ENCODE assay signal across 8 mouse cellular contexts in genomic region chr19:5474281-5475068, GRCm38 (mm10). TPM values are rescaled to one million over a fixed set of nuclear protein-coding genes. Genes with fewer than 3 reads are reported as not detected.
DNase-seq lines count a peak whose midpoint lies in the region; ATAC-seq and TF ChIP-seq lines count a peak whose summit lies in the region.

No protein-coding gene starts in this region.

- no peak for ATAC-seq in CD4-positive, CD25-positive, alpha-beta regulatory T cell, adult 4 months
- peak; percentile 42 for ATAC-seq in heart, embryonic 14.5 days (ENCODE audit: insufficient number of reproducible peaks, insufficient read depth, low FRiP score, low read depth)
- peak; percentile 65 for ATAC-seq in limb, embryonic 11.5 days (ENCODE audit: insufficient number of reproducible peaks, low FRiP score, low TSS enrichment, low read depth)
- peak; percentile 36; the same call in 1 of the 2 replicates for ATAC-seq in midbrain, postnatal 0 days (ENCODE audit: low FRiP score)

- peaks cover 34% of the 10 kb centered on the region for H3K36me3 ChIP-seq in C2C12 (ENCODE audit: control insufficient read depth, insufficient read depth)
- H3K36me3 ChIP-seq in heart, embryonic 14.5 days (ENCODE audit: control insufficient read depth, insufficient read depth, low read length), result peaks cover 27% of the 10 kb centered on the region
- H3K36me3 ChIP-seq in limb, embryonic 11.5 days (ENCODE audit: control insufficient read depth, insufficient read depth, low read length), result 0 out of 2 replicates have a peak, but pooled peaks cover under 1% of the 10 kb centered on the region
- peaks cover 7% of the 10 kb centered on the region; the same call in 1 of the 2 replicates for H3K36me3 ChIP-seq in midbrain, postnatal 0 days (ENCODE audit: insufficient read depth, low read length)

- no peaks in the 10 kb centered on the region for H3K27me3 ChIP-seq in C2C12 (ENCODE audit: control insufficient read depth, insufficient read depth, insufficient read length)
- H3K27me3 ChIP-seq in heart, embryonic 14.5 days (ENCODE audit: control insufficient read depth, insufficient read depth, low read length), result no peaks in the 10 kb centered on the region
- H3K27me3 ChIP-seq in limb, embryonic 11.5 days (ENCODE audit: control insufficient read depth, insufficient read depth, low read length), result no peaks in the 10 kb centered on the region
- no peaks in the 10 kb centered on the region for H3K27me3 ChIP-seq in midbrain, postnatal 0 days (ENCODE audit: insufficient read depth, low read length)

- peaks cover 49% of the 10 kb centered on the region for H3K79me2 ChIP-seq in C2C12 (ENCODE audit: control insufficient read depth, insufficient read depth)

- peak overlapping the region; percentile 92 for H3K4me2 ChIP-seq in heart, embryonic 14.5 days (ENCODE audit: low read length)
- peak overlapping the region; percentile 88 for H3K4me2 ChIP-seq in limb, embryonic 11.5 days (ENCODE audit: low read depth, severe bottlenecking)
- H3K4me2 ChIP-seq in midbrain, postnatal 0 days (ENCODE audit: low read depth, low read length, poor library complexity, severe bottlenecking), result peak overlapping the region; percentile 92

- peaks cover 7 to 18% of the 10 kb centered on the region in 2 experiments; a peak in 3 of 4 replicates for H3K4me1 ChIP-seq in heart, embryonic 14.5 days (ENCODE audit: control insufficient read depth in 2 of 2, insufficient read depth in 2 of 2, low read length in 2 of 2)
- peaks cover 10% of the 10 kb centered on the region for H3K4me1 ChIP-seq in limb, embryonic 11.5 days (ENCODE audit: control insufficient read depth, insufficient read depth, low read length)
- H3K4me1 ChIP-seq in midbrain, postnatal 0 days (ENCODE audit: insufficient read depth, low read length), result peaks cover 14% of the 10 kb centered on the region

- H3K4me3 ChIP-seq in C2C12 (ENCODE audit: insufficient read depth, poor library complexity, severe bottlenecking), result peak overlapping the region; percentile 75
- H3K4me3 ChIP-seq in heart, embryonic 14.5 days (ENCODE audit: control insufficient read depth in 1 of 2, insufficient read depth in 1 of 2, low read depth in 1 of 2, low read length in 2 of 2), result peak overlapping the region; percentile 68 to 69
- peak overlapping the region; percentile 60 for H3K4me3 ChIP-seq in limb, embryonic 11.5 days (ENCODE audit: low read depth, low read length)
- H3K4me3 ChIP-seq in midbrain, postnatal 0 days (ENCODE audit: low read depth, low read length), result peak overlapping the region; percentile 58

- peaks cover 25% of the 10 kb centered on the region for H3K79me3 ChIP-seq in C2C12 (ENCODE audit: low read depth)

- 2% methylated on average over 52 of the region's 68 CpGs for WGBS in heart, embryonic 14.5 days
- under 1% methylated on average over 45 of the region's 68 CpGs for WGBS in limb, embryonic 11.5 days
- WGBS in midbrain, postnatal 0 days, result under 1% methylated on average over 54 of the region's 68 CpGs

- peak overlapping the region; percentile 69 to 83 for H3K27ac ChIP-seq in heart, embryonic 14.5 days (replicated peaks in 1 of 2; ENCODE audit: control insufficient read depth in 1 of 2, insufficient read depth in 1 of 2, low read depth in 2 of 2, low read length in 2 of 2)
- peak overlapping the region; percentile 87 for H3K27ac ChIP-seq in limb, embryonic 11.5 days (replicated peaks; ENCODE audit: low read depth, low read length)
- peak overlapping the region; percentile 33 for H3K27ac ChIP-seq in midbrain, postnatal 0 days (ENCODE audit: low read depth, low read length)

- TF ChIP-seq CTCF in C2C12 (IDR thresholded peaks at IDR 0.05; ENCODE audit: control insufficient read depth, insufficient read depth, insufficient read length), result peak; percentile 5
- no peak for TF ChIP-seq CTCF in midbrain, postnatal 0 days (IDR thresholded peaks at IDR 0.05)

- H3ac ChIP-seq in C2C12 (ENCODE audit: control insufficient read depth, insufficient read length, low read depth), result peak overlapping the region; percentile 56

- peak overlapping the region; percentile 85 for H3K9ac ChIP-seq in heart, embryonic 14.5 days (ENCODE audit: low read length)
- H3K9ac ChIP-seq in limb, embryonic 11.5 days (ENCODE audit: low read length), result peak overlapping the region; percentile 87
- H3K9ac ChIP-seq in midbrain, postnatal 0 days (replicated peaks; ENCODE audit: low read length, poor library complexity, severe bottlenecking), result peak overlapping the region; percentile 77

- DNase-seq in CD4-positive, CD25-positive, alpha-beta regulatory T cell, adult 2 months (ENCODE audit: low read depth, low spot score), result peak; percentile 44
- DNase-seq in embryo, embryonic 10 days (ENCODE audit: low spot score), result peak; percentile 62
- peak; percentile 61 for DNase-seq in limb, embryonic 11.5 days (ENCODE audit: low spot score)
- DNase-seq in midbrain, postnatal 0 days (ENCODE audit: low spot score), result peak; percentile 19
- no peak for DNase-seq in right cerebral cortex, adult 2 months (ENCODE audit: low spot score in 2 of 2)

- H3K9me3 ChIP-seq in heart, embryonic 14.5 days (ENCODE audit: control insufficient read depth, low read length), result no peaks in the 10 kb centered on the region
- H3K9me3 ChIP-seq in limb, embryonic 11.5 days (ENCODE audit: control insufficient read depth, low read length), result no peaks in the 10 kb centered on the region
- H3K9me3 ChIP-seq in midbrain, postnatal 0 days (ENCODE audit: low read length), result no peaks in the 10 kb centered on the region

TF ChIP-seq in C2C12, 6 proteins besides CTCF, POLR2A, EP300 and RAD21:
- TF ChIP-seq FOSL1 (IDR thresholded peaks at IDR 0.05; ENCODE audit: insufficient read depth, low read length, poor library complexity, severe bottlenecking) (no peak), MYOD1 (IDR thresholded peaks at IDR 0.05; ENCODE audit: control insufficient read depth, insufficient read length, low read depth) (no peak)
TF ChIP-seq in C2C12: peak in this region for 0.

RNA-seq across cellular contexts. Expression of gene Efemp2, which starts 0.7 kb away (rescaled TPM):
- 1 to 10 TPM; 1.5 to 4.6 TPM for polyA plus RNA-seq in CD4-positive, CD25-positive, alpha-beta regulatory T cell, adult 4 months (2017; shearing (Covaris generic))
- polyA plus RNA-seq in C2C12 (2012; fragmentation: generic; extraction: Trizol), result 177 TPM
- polyA plus RNA-seq in heart, embryonic 14.5 days (2014; fragmentation: Nextera tagmentation; extraction: Ambion mirVana), result 60.8 and 68.9 TPM in 2 replicates
- 100 and 105 TPM in 2 replicates for polyA plus RNA-seq in limb, embryonic 11.5 days (2014; fragmentation: Nextera tagmentation; extraction: Ambion mirVana)
- 32.9 and 33.7 TPM in 2 replicates for total RNA-seq in midbrain, postnatal 0 days (2014; rRNA removed)
- 35.2 and 36.1 TPM in 2 replicates for polyA plus RNA-seq in midbrain, postnatal 0 days (2015; fragmentation: Nextera tagmentation; extraction: Ambion mirVana)

RNA-seq across cellular contexts. Expression of gene Ctsw, which starts 6.2 kb away (rescaled TPM):
- polyA plus RNA-seq in CD4-positive, CD25-positive, alpha-beta regulatory T cell, adult 4 months (2017; shearing (Covaris generic)), result 100 to 1,000 TPM; 136 to 191 TPM
- polyA plus RNA-seq in C2C12 (2012; fragmentation: generic; extraction: Trizol), result 4.8 TPM
- 0.84 and 1.4 TPM in 2 replicates for polyA plus RNA-seq in heart, embryonic 14.5 days (2014; fragmentation: Nextera tagmentation; extraction: Ambion mirVana)
- 0.72 and 1.0 TPM in 2 replicates for polyA plus RNA-seq in limb, embryonic 11.5 days (2014; fragmentation: Nextera tagmentation; extraction: Ambion mirVana)
- total RNA-seq in midbrain, postnatal 0 days (2014; rRNA removed), result 0.33 and 0.94 TPM in 2 replicates
- polyA plus RNA-seq in midbrain, postnatal 0 days (2015; fragmentation: Nextera tagmentation; extraction: Ambion mirVana), result 1.5 and 1.9 TPM in 2 replicates

RNA-seq across cellular contexts. Expression of gene Mus81, which starts 13.7 kb away (rescaled TPM):
- polyA plus RNA-seq in CD4-positive, CD25-positive, alpha-beta regulatory T cell, adult 4 months (2017; shearing (Covaris generic)), result 10 to 100 TPM; 44.8 to 51.5 TPM
- polyA plus RNA-seq in C2C12 (2012; fragmentation: generic; extraction: Trizol), result 50.3 TPM
- 36.6 and 37.5 TPM in 2 replicates for polyA plus RNA-seq in heart, embryonic 14.5 days (2014; fragmentation: Nextera tagmentation; extraction: Ambion mirVana)
- polyA plus RNA-seq in limb, embryonic 11.5 days (2014; fragmentation: Nextera tagmentation; extraction: Ambion mirVana), result 37.0 and 39.7 TPM in 2 replicates
- total RNA-seq in midbrain, postnatal 0 days (2014; rRNA removed), result 60.9 and 87.3 TPM in 2 replicates
- 27.9 and 30.4 TPM in 2 replicates for polyA plus RNA-seq in midbrain, postnatal 0 days (2015; fragmentation: Nextera tagmentation; extraction: Ambion mirVana)

RNA-seq across cellular contexts. Expression of gene Fibp, which starts 14.1 kb away (rescaled TPM):
- 100 to 1,000 TPM in 1 of 2 experiments, 10 to 100 TPM in 1; 86.2 to 159 TPM for polyA plus RNA-seq in CD4-positive, CD25-positive, alpha-beta regulatory T cell, adult 4 months (2017; shearing (Covaris generic))
- 83.7 TPM for polyA plus RNA-seq in C2C12 (2012; fragmentation: generic; extraction: Trizol)
- 101 and 120 TPM in 2 replicates for polyA plus RNA-seq in heart, embryonic 14.5 days (2014; fragmentation: Nextera tagmentation; extraction: Ambion mirVana)
- 113 and 116 TPM in 2 replicates for polyA plus RNA-seq in limb, embryonic 11.5 days (2014; fragmentation: Nextera tagmentation; extraction: Ambion mirVana)
- 91.4 and 122 TPM in 2 replicates for total RNA-seq in midbrain, postnatal 0 days (2014; rRNA removed)
- polyA plus RNA-seq in midbrain, postnatal 0 days (2015; fragmentation: Nextera tagmentation; extraction: Ambion mirVana), result 174 and 191 TPM in 2 replicates

RNA-seq across cellular contexts. Expression of gene Cfl1, which starts 15.8 kb away (rescaled TPM):
- polyA plus RNA-seq in CD4-positive, CD25-positive, alpha-beta regulatory T cell, adult 4 months (2017; shearing (Covaris generic)), result 1,000 to 10,000 TPM; 1,977 to 2,151 TPM
- polyA plus RNA-seq in C2C12 (2012; fragmentation: generic; extraction: Trizol), result 2,315 TPM
- polyA plus RNA-seq in heart, embryonic 14.5 days (2014; fragmentation: Nextera tagmentation; extraction: Ambion mirVana), result 1,876 and 1,886 TPM in 2 replicates
- 3,315 and 3,495 TPM in 2 replicates for polyA plus RNA-seq in limb, embryonic 11.5 days (2014; fragmentation: Nextera tagmentation; extraction: Ambion mirVana)
- total RNA-seq in midbrain, postnatal 0 days (2014; rRNA removed), result 1,453 and 1,672 TPM in 2 replicates
- polyA plus RNA-seq in midbrain, postnatal 0 days (2015; fragmentation: Nextera tagmentation; extraction: Ambion mirVana), result 3,482 and 3,602 TPM in 2 replicates

Comparison
In these comparisons a context has a peak if more than half of its experiments do, and no peak if none do; other contexts are left out.
1. DNase-seq: peak in CD4-positive, CD25-positive, alpha-beta regulatory T cell, adult 2 months (single experiment), embryo, embryonic 10 days (single experiment), limb, embryonic 11.5 days (single experiment) and midbrain, postnatal 0 days (single experiment); none in right cerebral cortex, adult 2 months (0 of 2).
2. H3K27ac ChIP-seq: peak in every context shown above with its lines; median percentile 87 in limb, embryonic 11.5 days; 76 in heart, embryonic 14.5 days; 33 in midbrain, postnatal 0 days.
3. RNA of gene Ctsw, which starts 6.2 kb away (polyA plus RNA-seq): 136 to 191 TPM in CD4-positive, CD25-positive, alpha-beta regulatory T cell, adult 4 months; 4.8 TPM in C2C12 (single experiment), 1.5 to 1.9 TPM in midbrain, postnatal 0 days, 0.84 to 1.4 TPM in heart, embryonic 14.5 days and 0.72 to 1.0 TPM in limb, embryonic 11.5 days; every median in the first group is over 10 times any median in the second.
4. Peak in every context shown above with its lines, with median percentiles within 50 percentile points of each other: H3K4me3 ChIP-seq, H3K4me2 ChIP-seq and H3K9ac ChIP-seq.